Mouse (Mus musculus) intestine, embryonic 16.5 days (tissue): ENCODE measurements at regions not wholly inside any gene's neighbourhood (a gene's known extent, or its start where the extent isn't known, plus 50 kb on each side); places are given as distances from the start of the nearest gene placed in this dataset.
"Not testable (repeated sequence)": the region's sequence is repeated elsewhere in the genome, so short reads cannot be mapped to it uniquely, and the experiment has no call there.

Experiments used
- ATAC-seq: fragments of 200-750 bp; cut with Nextera tagmentation; 2 replicates; pipeline ENCODE4 v1.8.0; 2017; ENCODE audit warnings: moderate TSS enrichment, moderate library complexity
- H3K27ac ChIP-seq: fragments of 300-500 bp; sonication (generic); 2 replicates; pipeline ENCODE4 v1.5.1; 2014; ENCODE audit warnings: mild to moderate bottlenecking, low read length
- H3K27me3 ChIP-seq: fragments of 300-500 bp; sonication (generic); replicated peaks from 2 replicates; pipeline ENCODE4 v1.6.1; 2014; ENCODE audit warnings: low read length, control low read depth, mixed read lengths; ENCODE audit not compliant: control insufficient read depth, insufficient read depth
- H3K36me3 ChIP-seq: fragments of 300-500 bp; sonication (generic); 2 replicates; pipeline ENCODE4 v1.6.1; 2014; ENCODE audit warnings: low read length, control low read depth; ENCODE audit not compliant: control insufficient read depth, insufficient read depth
- H3K4me1 ChIP-seq: fragments of 300-500 bp; sonication (generic); 2 replicates; pipeline ENCODE4 v1.6.1; 2014; ENCODE audit warnings: low read length, control low read depth, mixed read lengths; ENCODE audit not compliant: control insufficient read depth, insufficient read depth
- H3K4me2 ChIP-seq: fragments of 300-500 bp; sonication (generic); 2 replicates; pipeline ENCODE4 v1.6.1; 2014; ENCODE audit warnings: low read depth, low read length, control low read depth
- H3K4me3 ChIP-seq: fragments of 300-500 bp; sonication (generic); 2 replicates; pipeline ENCODE4 v1.5.1; 2014; ENCODE audit warnings: mild to moderate bottlenecking, low read length
- H3K9ac ChIP-seq: fragments of 300-500 bp; sonication (generic); 2 replicates; pipeline ENCODE4 v1.6.1; 2014; ENCODE audit warnings: low read depth, low read length
- H3K9me3 ChIP-seq: fragments of 300-500 bp; sonication (generic); 2 replicates; pipeline ENCODE4 v1.6.1; 2016; ENCODE audit warnings: low read length, control low read depth; ENCODE audit not compliant: control insufficient read depth
- WGBS: fragments of 180-500 bp; shearing (Covaris S2); extraction: QIAGEN DNeasy Blood & Tissue Kit; methylation state at CpG from one replicate; pipeline ENCODE4 v1.1.7; 2014; 5-methylcytosine and 5-hydroxymethylcytosine counted together

GRCm38 (mm10) chr13:107774499-107774898 is 269.7 kb upstream of the Smim15 start:
- not testable (repeated sequence) for ATAC-seq, H3K9me3 ChIP-seq, H3K9ac ChIP-seq, H3K27me3 ChIP-seq, H3K4me1 ChIP-seq, H3K36me3 ChIP-seq, H3K4me2 ChIP-seq, H3K27ac ChIP-seq, H3K4me3 ChIP-seq
- 95% methylated on average over 16 of the region's 19 CpGs for WGBS

DNA sequence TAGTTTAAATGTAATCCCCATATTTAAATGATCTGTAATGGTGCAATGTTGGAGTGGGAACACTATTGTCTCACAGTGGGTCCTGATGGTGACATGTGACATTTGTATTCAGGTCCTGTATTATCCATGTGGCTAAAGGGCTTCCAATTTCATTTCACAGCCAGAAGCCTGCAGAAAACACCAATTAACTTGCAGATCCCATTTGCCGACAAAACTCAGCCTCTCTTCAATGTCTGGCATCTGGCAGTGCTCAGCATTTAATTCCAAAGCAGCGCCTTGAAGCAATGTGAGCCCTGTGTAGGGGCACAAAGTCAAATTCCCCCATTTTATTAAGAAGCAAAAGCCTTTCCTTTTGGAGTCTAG is 277.0 kb upstream of the Smim15 start:
- H3K9me3 ChIP-seq, result no peaks in the 10 kb centered on the region
- no peaks in the 10 kb centered on the region for H3K36me3 ChIP-seq
- ATAC-seq, result no peak
- 61% methylated on average over 2 of the region's 2 CpGs for WGBS
- H3K4me1 ChIP-seq, result no peaks in the 10 kb centered on the region
- H3K27me3 ChIP-seq, result no peaks in the 10 kb centered on the region
- H3K9ac ChIP-seq, result no peak overlapping the region
- H3K4me3 ChIP-seq, result no peak overlapping the region
- H3K27ac ChIP-seq, result no peak overlapping the region
- no peak overlapping the region for H3K4me2 ChIP-seq

DNA sequence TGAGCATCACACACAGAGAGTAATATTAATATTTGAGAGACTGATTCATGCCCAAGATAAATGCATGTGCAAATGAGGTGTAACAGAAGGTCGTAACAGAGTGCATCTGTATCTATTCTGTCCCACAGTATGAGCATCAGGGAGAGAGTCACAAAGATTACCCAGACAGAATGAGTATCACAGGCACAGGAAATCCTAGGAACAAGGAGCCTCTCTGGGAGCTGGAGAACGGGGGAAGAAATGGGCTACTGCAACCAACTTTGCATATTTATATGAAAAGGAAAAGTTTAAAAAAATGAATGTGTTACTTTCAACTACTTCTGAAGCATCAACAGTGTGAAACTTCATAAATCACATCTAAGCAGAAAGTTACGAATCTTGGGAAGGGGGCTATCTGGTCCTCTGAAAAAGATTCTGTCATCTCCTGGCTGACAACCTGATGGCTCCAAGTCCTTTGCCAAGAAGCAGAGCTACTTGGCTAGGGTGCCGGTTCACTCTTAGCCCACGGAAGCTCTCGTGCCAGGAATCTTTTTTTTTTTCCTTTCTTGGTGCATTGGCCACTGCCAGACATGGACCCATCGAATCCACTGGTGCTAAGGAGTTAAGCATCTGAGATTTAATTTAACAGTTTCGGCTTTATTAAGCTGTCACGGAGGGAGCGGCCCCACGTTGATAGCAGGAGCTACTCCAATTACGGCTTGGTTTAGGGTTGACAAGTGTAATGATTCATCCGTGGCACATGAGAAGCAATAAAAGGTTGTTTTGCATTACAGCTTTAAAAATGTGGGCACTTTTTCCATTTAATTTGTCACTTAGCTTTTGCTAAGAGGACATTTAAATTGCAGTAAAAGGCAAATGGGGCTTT is 277.6 kb upstream of the Smim15 start:
- Histone ChIP-seq H3K9ac (no peak overlapping the region), H3K4me2 (no peak overlapping the region), H3K4me1 (no peaks in the 10 kb centered on the region), H3K36me3 (no peaks in the 10 kb centered on the region), H3K27me3 (no peaks in the 10 kb centered on the region), H3K4me3 (no peak overlapping the region), H3K9me3 (no peaks in the 10 kb centered on the region), H3K27ac (no peak overlapping the region)
- 70% methylated on average over 13 of the region's 13 CpGs for WGBS
- no peak for ATAC-seq

DNA sequence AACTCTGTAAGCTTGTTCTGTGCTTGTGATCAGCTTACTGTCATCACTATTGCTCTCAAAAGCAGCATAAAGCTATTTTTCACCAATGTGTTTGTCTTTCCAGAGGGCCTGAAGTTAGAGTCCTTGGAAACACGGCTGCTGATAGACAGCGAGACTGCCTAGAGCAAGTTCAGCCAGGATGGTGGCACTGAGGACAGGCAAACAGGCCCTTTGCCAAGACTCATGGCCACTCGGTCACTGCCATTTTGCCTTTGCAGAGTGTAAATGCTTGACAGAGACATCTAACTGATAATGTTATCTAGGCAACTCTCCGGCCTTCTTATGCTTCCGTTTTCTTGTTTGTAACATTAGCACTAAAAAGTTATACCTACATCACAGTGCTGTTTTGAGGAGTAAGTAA is 280.3 kb upstream of the Smim15 start:
- no peak overlapping the region for H3K4me2 ChIP-seq
- H3K27me3 ChIP-seq, result no peaks in the 10 kb centered on the region
- no peak for ATAC-seq
- H3K9ac ChIP-seq, result no peak overlapping the region
- H3K4me3 ChIP-seq, result no peak overlapping the region
- no peaks in the 10 kb centered on the region for H3K9me3 ChIP-seq
- no peaks in the 10 kb centered on the region for H3K36me3 ChIP-seq
- WGBS, result 92% methylated on average over 5 of the region's 5 CpGs
- H3K4me1 ChIP-seq, result no peaks in the 10 kb centered on the region
- no peak overlapping the region for H3K27ac ChIP-seq

DNA sequence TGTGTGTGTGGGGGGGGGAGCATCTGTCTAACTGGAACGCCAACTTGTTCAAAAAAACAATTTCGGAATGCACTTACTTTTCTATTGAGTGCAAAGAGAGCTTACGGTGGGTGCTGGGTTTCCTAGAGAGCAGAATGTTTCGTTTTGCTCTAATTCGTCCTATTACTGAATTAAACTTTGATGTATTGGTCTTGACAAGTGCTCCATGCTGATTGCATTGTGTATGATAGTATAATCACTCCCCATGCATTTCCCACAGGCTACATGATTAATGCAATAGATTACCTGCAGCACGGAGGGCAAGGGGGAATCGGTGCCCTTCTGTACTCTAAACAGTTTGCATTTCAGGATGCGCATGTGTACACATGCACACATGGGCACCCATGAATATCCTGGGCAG is 283.7 kb upstream of the Smim15 start:
- no peaks in the 10 kb centered on the region for H3K27me3 ChIP-seq
- no peak for ATAC-seq
- WGBS, result 88% methylated on average over 8 of the region's 8 CpGs
- no peak overlapping the region for H3K27ac ChIP-seq
- H3K4me2 ChIP-seq, result no peak overlapping the region
- no peak overlapping the region for H3K9ac ChIP-seq
- H3K4me3 ChIP-seq, result no peak overlapping the region
- no peaks in the 10 kb centered on the region for H3K9me3 ChIP-seq
- no peaks in the 10 kb centered on the region for H3K4me1 ChIP-seq
- no peaks in the 10 kb centered on the region; the same call in 1 of the 2 replicates for H3K36me3 ChIP-seq

DNA sequence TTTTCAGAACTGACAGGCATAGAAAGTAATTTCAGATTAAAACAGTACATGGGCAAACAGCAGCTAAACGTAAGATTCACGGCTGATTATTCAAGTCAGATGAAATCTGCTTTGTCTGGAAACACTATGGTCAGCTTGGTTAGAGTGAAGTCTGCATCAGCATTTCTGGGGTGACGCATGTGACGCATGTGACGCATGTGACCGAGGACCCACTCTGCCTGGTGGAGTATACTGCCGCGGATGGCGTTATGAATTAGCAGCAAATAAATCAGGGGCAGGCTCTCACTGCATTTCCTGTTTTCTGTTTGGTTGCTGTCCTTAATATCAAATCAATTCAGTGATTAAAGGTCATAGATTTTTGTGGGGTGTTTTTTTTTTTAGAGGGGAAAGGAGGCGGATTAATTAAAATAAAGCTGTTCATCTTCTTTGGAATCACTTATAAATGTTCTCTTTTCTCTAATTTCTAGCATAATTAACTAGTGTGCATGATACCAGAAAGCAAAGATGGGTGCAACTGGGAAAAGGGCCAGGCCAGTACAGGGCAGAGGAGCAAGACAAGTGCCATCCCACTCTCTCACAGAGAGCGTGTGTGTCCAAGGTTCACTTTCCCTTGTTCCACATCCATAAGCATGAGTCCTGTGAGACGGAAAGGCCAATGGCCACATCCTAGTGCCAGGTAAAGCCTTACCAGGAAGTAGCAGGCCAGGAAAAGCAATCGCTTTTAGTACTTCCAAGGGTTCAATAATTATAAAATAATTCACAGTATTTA is 285.7 kb upstream of the Smim15 start:
- no peaks in the 10 kb centered on the region; the same call in 1 of the 2 replicates for H3K36me3 ChIP-seq
- no peaks in the 10 kb centered on the region for H3K9me3 ChIP-seq
- no peaks in the 10 kb centered on the region for H3K4me1 ChIP-seq
- H3K4me2 ChIP-seq, result no peak overlapping the region
- no peak overlapping the region for H3K27ac ChIP-seq
- H3K4me3 ChIP-seq, result no peak overlapping the region
- no peak for ATAC-seq
- no peak overlapping the region for H3K9ac ChIP-seq
- no peaks in the 10 kb centered on the region for H3K27me3 ChIP-seq
- 86% methylated on average over 13 of the region's 13 CpGs for WGBS

DNA sequence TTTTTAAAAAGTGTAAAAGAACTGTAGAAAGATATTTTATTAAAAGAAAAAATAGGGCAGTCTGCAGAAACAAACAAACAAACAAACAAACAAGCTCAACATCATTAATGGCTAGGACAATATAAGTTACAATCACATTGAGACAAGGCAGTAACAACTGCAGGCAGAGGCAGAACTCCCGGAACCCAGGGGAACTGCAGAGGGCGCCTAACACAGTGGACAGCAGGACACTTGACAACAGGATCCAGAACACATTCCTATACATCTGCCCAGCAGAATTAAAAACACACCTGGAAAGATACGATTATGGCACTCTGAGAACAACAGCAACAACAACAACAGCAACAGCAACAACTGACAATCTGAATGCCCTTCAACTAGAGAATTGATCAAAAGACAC is 291.5 kb upstream of the Smim15 start:
- Histone ChIP-seq H3K9me3 (no peaks in the 10 kb centered on the region), H3K27me3 (no peaks in the 10 kb centered on the region), H3K4me1 (no peaks in the 10 kb centered on the region), H3K27ac (no peak overlapping the region), H3K4me2 (no peak overlapping the region), H3K36me3 (no peaks in the 10 kb centered on the region; the same call in 1 of the 2 replicates), H3K4me3 (no peak overlapping the region), H3K9ac (no peak overlapping the region)
- ATAC-seq, result no peak
- WGBS, result 59% methylated on average over 3 of the region's 3 CpGs

DNA sequence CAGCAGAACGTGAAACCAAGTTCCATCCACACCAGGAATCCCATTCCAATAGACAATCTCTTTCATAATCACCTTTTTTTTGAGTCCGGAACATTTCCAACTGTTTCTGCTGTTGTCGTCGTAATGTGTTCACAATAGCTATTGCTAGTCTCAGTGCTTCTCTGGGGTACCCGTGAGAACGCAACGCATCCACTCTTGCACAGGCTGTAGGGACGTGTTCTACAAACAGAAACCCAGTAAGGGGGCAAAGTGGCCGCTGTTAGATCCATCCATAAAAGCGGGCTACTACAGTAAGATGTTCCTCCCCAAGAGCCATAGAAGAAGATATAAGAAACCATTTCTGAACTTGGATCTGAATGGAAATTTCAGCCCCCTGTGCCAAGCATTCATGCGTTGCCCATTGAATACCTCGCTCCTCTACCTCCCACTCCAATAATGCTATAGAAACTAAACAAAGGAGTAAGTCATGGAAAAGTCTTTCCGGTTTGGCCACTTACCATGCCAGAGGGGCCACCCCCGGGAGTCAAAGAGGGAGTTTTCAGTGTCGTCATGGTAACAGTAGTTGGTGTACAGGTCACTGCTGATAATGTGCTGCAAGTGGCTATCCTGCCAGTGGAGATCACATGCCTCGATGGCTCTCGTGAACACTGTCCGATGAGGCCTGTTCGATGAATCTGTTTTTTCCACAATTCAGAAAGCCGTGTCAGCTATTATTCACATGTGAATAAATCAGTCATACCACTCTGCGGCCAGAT is 300.6 kb upstream of the Smim15 start:
- H3K4me2 ChIP-seq, result no peak overlapping the region
- no peaks in the 10 kb centered on the region for H3K27me3 ChIP-seq
- no peak overlapping the region for H3K4me3 ChIP-seq
- 76% methylated on average over 21 of the region's 21 CpGs for WGBS
- no peak overlapping the region for H3K9ac ChIP-seq
- no peak; the same call in 1 of the 2 replicates for ATAC-seq
- no peaks in the 10 kb centered on the region for H3K9me3 ChIP-seq
- no peaks in the 10 kb centered on the region for H3K4me1 ChIP-seq
- H3K36me3 ChIP-seq, result peaks cover 6% of the 10 kb centered on the region; the same call in 1 of the 2 replicates
- H3K27ac ChIP-seq, result no peak overlapping the region

DNA sequence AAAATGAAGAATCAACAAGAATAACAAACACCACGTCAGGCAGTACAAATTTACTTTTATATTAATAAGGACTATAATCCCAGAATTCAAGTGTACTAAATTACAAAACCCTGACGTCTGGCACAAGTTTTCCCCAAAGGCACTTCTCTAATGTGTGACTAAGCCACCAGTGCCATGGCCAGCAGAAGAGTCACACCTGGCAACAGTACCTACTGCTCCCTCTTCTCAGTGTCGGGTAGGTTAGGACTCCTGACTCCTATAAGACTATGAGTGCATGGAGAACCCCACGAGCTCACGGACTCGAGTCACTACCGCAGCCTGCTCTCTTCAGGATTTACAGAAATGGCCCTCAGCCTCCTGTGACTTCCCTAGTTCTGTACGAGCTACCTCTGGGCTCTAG is 307.7 kb upstream of the Smim15 start:
- no peaks in the 10 kb centered on the region for H3K9me3 ChIP-seq
- no peaks in the 10 kb centered on the region for H3K27me3 ChIP-seq
- H3K9ac ChIP-seq, result no peak overlapping the region
- no peak for ATAC-seq
- 0 out of 2 replicates have a peak, but pooled peaks cover 6% of the 10 kb centered on the region for H3K36me3 ChIP-seq
- H3K4me3 ChIP-seq, result no peak overlapping the region
- no peak overlapping the region for H3K4me2 ChIP-seq
- no peak overlapping the region for H3K27ac ChIP-seq
- WGBS, result 82% methylated on average over 8 of the region's 8 CpGs
- no peaks in the 10 kb centered on the region for H3K4me1 ChIP-seq
